Mouse (Mus musculus) ES-E14 (cell line): ENCODE measurements around the gene Gpatch3. TPM values are rescaled to one million over a fixed set of nuclear protein-coding genes. Genes with fewer than 3 reads are reported as not detected.
A peak's percentile ranks its signal among the peaks of the same experiment; 100 is the strongest.

Experiments used
- DNase-seq: peaks from one replicate; pipeline ENCODE4 v3.0.0-alpha.2; 2013; ENCODE audit warnings: low read depth, low spot score
- H3K27ac ChIP-seq: 2 replicates; pipeline ENCODE4 v1.5.1; 2012; ENCODE audit warnings: low read depth, mild to moderate bottlenecking, low read length, moderate library complexity, mixed read lengths; ENCODE audit not compliant: poor library complexity, insufficient read depth, severe bottlenecking
- H3K36me3 ChIP-seq: 2 replicates; pipeline ENCODE4 v1.6.1; 2012; ENCODE audit warnings: mild to moderate bottlenecking, low read length, moderate library complexity, mixed read lengths; ENCODE audit not compliant: control insufficient read depth, poor library complexity, insufficient read depth, severe bottlenecking
- H3K4me1 ChIP-seq, 2 experiments: fragments of 150-350 bp in 1 of 2; sonication (generic) in 1 of 2; 2 replicates each; pipeline ENCODE4 v1.6.1; 2012; ENCODE audit warnings: low read length in 2 of 2, mild to moderate bottlenecking in 1 of 2, mixed read lengths in 1 of 2; ENCODE audit not compliant: control insufficient read depth in 2 of 2, insufficient read depth in 2 of 2, poor library complexity in 1 of 2
- H3K4me3 ChIP-seq, 2 experiments: fragments of 150-350 bp in 1 of 2; sonication (generic) in 1 of 2; 2 replicates each; pipeline ENCODE4 v1.5.1; 2012; ENCODE audit warnings: low read length in 2 of 2, low read depth in 1 of 2, mild to moderate bottlenecking in 1 of 2, mixed read lengths in 1 of 2; ENCODE audit not compliant: insufficient read depth in 1 of 2, poor library complexity in 1 of 2, severe bottlenecking in 1 of 2
- H3K9ac ChIP-seq: 2 replicates; pipeline ENCODE4 v1.6.1; 2012; ENCODE audit warnings: low read depth, mild to moderate bottlenecking, low read length, mixed read lengths; ENCODE audit not compliant: poor library complexity, insufficient read depth, severe bottlenecking
- H3K9me3 ChIP-seq: fragments of 150-350 bp; sonication (generic); 2 replicates; pipeline ENCODE4 v1.6.1; 2012; ENCODE audit warnings: low read depth, mild to moderate bottlenecking, low read length; ENCODE audit not compliant: control insufficient read depth, insufficient read depth
- CHD2 ChIP-seq: IDR thresholded peaks from 2 replicates; pipeline ENCODE4 v1.6.1; 2014; ENCODE audit warnings: mild to moderate bottlenecking, low read depth, low read length, inconsistent platforms
- HCFC1 ChIP-seq: IDR thresholded peaks from 2 replicates; pipeline ENCODE4 v1.6.1; 2012; ENCODE audit warnings: low read length, inconsistent platforms, borderline replicate concordance; ENCODE audit not compliant: insufficient read depth
- MAFK ChIP-seq: IDR thresholded peaks from 2 replicates; pipeline ENCODE4 v1.6.1; 2014; ENCODE audit warnings: mild to moderate bottlenecking, low read depth, low read length, inconsistent platforms; ENCODE audit not compliant: insufficient read depth
- ZC3H11A ChIP-seq: IDR thresholded peaks from 2 replicates; pipeline ENCODE4 v1.6.1; 2012; ENCODE audit warnings: low read depth, mild to moderate bottlenecking, inconsistent platforms, low read length, borderline replicate concordance
- ZNF384 ChIP-seq: IDR thresholded peaks from 2 replicates; pipeline ENCODE4 v1.6.1; 2012; ENCODE audit warnings: low read depth, low read length, inconsistent platforms
- in situ Hi-C, 2 experiments: fragments of 600-800 bp; cut with MboI; formaldehyde crosslinking; loops; one replicate each; pipeline ENCODE4 v1.15.1; 2025; ENCODE audit warnings: low sequenced_read_pairs in 2 of 2, inconsistent platforms in 1 of 2; ENCODE audit not compliant: unreplicated experiment in 2 of 2
- total RNA-seq: library from RNA; depleted of rRNA; stranded (reverse); fragments of 300-350 nt; gene quantifications from 2 replicates; pipeline ENCODE4 v1.2.3, GENCODE M21; 2012

The Gpatch3 gene
- total RNA-seq, 1 experiment: 19.9 TPM

- peak overlapping the region; percentile 16 to 50; a peak in 3 of 4 replicates for H3K4me3 ChIP-seq
- H3K4me1 ChIP-seq: peaks cover 0 to 6% of the 10 kb centered on the region in 2 experiments; a peak in 1 of 4 replicates
- TF ChIP-seq MAFK: no peak
- no peak for TF ChIP-seq ZNF384
- no peak overlapping the region for H3K27ac ChIP-seq
- H3K9me3 ChIP-seq: no peaks in the 10 kb centered on the region
- no peak for DNase-seq
- in situ Hi-C loops: no loop called here
- H3K9ac ChIP-seq: 0 out of 2 replicates have a peak overlapping the region, but pooled peaks have one; percentile 44
- H3K36me3 ChIP-seq: no peaks in the 10 kb centered on the region
These were observed 20.9 kb upstream of the Gpatch3 start for GRCm38 (mm10) chr4:133553448-133554330.

GRCm38 (mm10) chr4:133557041-133557717, 17.4 kb upstream of the Gpatch3 start:
- no peak overlapping the region for H3K27ac ChIP-seq
- no peak overlapping the region for H3K9ac ChIP-seq
- H3K4me3 ChIP-seq: no peak overlapping the region
- no peak for DNase-seq
- no peak for TF ChIP-seq CHD2
- in situ Hi-C loops: no loop called here
- no peaks in the 10 kb centered on the region for H3K9me3 ChIP-seq
- no peaks in the 10 kb centered on the region for H3K36me3 ChIP-seq
- H3K4me1 ChIP-seq: peaks cover 0 to 10% of the 10 kb centered on the region in 2 experiments; a peak in 2 of 4 replicates

GRCm38 (mm10) chr4:133559846-133560245, 14.7 kb upstream of the Gpatch3 start:
- Histone ChIP-seq H3K4me3 (no peak overlapping the region), H3K4me1 (peaks cover 0 to 9% of the 10 kb centered on the region in 2 experiments; a peak in 2 of 4 replicates), H3K9me3 (no peaks in the 10 kb centered on the region), H3K36me3 (no peaks in the 10 kb centered on the region), H3K9ac (no peak overlapping the region), H3K27ac (no peak overlapping the region)
- in situ Hi-C loops: no loop called here
- no peak for DNase-seq
- TF ChIP-seq ZNF384: no peak
- TF ChIP-seq HCFC1: no peak
- no peak for TF ChIP-seq ZC3H11A
- no peak for TF ChIP-seq CHD2
- no peak for TF ChIP-seq MAFK

- in situ Hi-C loops: no loop called here
- H3K27ac ChIP-seq: no peak overlapping the region
These were observed 12.9 kb upstream of the Gpatch3 start for GRCm38 (mm10) chr4:133561622-133562021.

More at GRCm38 (mm10) chr4:133561622-133562021, 12.9 kb upstream of the Gpatch3 start:
- Histone ChIP-seq H3K4me1 (peaks cover 0 to 9% of the 10 kb centered on the region in 2 experiments; a peak in 2 of 4 replicates), H3K4me3 (no peak overlapping the region), H3K36me3 (no peaks in the 10 kb centered on the region), H3K9ac (no peak overlapping the region), H3K9me3 (no peaks in the 10 kb centered on the region)
- DNase-seq: no peak
- TF ChIP-seq CHD2 (no peak), HCFC1 (no peak), MAFK (no peak), ZC3H11A (no peak), ZNF384 (no peak)
